Mouse (Mus musculus): ENCODE measurements around the gene Smim6.

Gene Smim6

DNA sequence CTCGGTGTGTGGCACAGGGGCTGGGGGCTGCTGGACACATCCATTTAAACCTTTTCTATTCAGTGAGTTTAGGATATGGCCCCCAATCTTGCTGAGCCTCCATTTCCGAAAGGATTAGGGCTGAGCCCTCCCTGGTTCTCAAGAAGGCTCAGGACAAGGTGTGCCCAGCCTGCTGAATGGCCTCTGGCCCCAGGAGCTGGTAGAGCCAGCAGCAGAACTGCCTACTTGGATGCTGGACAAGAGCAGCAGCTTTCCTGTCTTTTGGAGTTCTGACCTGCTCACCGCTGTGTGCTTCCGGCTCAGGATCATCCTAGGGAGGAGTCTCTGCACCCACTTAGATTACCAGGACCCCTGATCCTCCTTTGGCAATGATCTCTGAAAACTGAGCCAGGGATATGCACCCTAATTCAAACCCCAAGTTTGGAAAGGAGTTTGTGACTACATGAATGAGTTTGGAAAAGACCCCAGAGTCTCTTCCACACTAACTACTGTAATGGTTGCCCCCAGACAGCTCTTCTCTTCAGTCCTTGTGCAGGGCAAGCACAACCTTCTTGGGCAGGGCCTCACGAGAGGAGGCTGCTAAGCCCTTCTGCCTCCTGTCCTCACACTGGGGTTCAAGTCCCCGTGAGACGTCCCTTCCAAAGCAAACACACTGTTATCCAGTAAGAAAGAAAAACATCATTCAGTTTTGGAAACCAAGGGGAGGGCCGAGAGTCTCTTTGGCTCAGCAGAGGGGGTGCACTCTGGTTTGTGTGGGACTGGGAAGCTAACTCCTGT lies 11.1 kb upstream of the Smim6 start:
- DNase-seq (ENCODE audit: low read depth, low spot score): no peak

DNA sequence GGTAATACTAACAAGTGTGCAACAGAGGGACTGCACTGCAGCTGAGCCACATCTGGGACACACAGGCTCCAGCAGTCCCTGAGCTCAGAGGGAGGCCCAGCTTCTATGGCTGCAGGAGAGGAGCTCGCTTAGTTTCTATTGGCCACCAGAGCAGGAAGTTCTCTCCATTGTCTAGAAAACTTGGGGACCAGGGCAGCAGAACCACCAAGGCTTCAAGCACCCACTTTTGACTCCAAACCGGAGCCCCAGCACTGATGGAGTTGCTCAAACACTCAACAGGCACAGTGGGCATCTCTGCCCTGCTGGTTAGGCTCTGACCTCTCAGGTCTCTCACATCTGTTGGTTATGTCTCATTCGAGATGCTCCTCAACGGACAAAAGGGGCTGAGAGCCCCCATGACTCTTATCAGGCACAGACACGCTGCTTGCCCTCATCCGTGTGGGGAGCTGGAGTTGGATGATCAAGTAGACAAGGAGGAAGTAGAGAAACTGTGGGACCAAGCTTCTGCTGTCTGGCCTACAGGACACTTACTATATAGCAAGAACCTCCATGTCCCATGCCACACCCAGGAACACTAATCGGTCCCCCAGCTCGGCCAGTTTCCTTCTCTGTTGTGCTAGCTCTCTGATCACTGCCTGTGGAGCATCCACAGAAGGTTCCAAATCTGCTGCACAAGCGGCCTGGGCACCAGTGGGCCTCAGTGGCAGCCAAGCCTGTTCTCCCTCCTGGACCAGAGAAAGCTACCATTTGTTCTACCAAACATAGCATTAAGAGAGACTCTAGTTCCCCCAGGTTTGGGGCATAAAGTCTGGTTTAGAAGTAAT lies 10.3 kb upstream of the Smim6 start:
- no peak for DNase-seq (ENCODE audit: low read depth, low spot score)

DNA sequence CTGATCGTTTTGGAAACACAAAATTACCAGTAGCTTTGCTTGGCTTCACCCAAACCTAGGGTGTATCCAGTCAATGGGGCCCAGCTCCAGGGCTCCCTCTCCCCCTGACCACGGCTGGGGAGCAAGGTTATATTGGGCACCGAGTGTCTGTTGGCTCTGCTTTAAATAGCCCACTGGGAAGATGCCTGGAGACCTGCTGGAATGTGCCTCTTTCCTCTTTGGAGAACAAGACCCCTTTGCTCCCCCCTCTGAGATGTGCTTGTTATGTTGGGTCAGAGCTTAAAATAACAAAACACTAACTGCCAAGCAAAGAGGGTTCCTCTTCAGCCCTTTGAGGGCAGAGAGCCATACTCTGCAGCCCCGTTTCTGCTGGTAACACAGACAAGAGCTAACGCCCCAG lies 9.6 kb upstream of the Smim6 start:
- no peak for DNase-seq (ENCODE audit: low read depth, low spot score)

DNA sequence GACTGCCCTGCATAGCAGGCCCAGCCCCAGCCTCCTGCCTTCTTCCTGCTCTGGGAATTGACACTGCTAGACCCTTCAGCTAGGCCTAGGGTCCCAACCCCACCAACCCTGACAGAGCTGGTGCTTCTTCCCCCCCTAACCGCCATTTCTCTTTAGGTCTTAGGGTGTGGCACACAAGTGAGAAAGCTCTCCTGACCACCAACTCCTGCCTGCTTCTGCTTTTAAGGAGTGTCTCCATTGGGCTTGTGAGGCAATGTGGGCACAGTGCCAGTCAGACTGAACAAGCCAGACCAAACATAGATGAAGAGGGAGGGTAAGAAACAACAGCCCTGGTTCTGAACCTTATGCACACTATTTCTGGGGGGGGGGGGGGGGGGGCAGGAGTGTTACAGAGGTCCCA lies 9.0 kb upstream of the Smim6 start:
- DNase-seq (ENCODE audit: low read depth, low spot score): no peak

DNA sequence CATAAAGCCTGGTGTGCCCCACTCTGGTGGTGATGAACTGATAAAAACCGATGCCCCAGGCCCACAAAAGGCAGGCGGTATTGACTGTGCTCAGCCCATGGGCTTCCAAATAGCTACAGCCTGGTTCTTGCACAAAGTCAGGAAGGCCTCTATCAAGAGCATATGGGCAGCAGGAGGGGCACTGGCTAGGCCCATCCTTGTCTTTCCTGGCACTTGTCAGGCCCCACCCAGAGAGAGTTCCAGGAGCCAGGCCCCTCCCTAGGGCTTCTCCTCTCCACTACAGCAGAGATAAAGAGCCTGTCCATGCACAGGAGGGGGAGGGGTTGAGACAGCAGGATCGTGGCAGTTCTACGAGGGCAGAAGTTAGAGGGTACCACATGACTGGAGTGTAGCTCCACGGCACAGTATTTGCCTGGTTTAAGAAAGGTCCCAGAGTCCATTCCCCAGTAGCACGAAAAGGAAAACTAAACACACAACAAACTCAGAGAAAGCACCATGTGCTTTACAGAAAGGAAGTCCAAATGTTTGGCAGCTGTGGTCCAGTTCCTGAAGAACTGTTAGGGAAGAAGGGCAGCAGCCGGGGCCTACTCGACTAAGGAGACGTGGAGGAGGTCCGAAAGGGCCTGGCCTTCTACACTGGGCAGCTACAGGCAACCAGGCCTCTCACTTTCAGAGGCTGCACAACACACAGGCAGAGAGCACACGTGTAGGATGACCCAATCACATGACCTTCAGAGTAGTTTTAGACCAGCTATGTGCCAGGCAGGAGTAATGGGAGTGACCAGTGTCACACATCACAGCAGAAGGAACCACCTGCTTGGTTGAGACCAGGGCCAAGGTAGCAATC lies 8.2 kb upstream of the Smim6 start:
- no peak for DNase-seq (ENCODE audit: low read depth, low spot score)

DNA sequence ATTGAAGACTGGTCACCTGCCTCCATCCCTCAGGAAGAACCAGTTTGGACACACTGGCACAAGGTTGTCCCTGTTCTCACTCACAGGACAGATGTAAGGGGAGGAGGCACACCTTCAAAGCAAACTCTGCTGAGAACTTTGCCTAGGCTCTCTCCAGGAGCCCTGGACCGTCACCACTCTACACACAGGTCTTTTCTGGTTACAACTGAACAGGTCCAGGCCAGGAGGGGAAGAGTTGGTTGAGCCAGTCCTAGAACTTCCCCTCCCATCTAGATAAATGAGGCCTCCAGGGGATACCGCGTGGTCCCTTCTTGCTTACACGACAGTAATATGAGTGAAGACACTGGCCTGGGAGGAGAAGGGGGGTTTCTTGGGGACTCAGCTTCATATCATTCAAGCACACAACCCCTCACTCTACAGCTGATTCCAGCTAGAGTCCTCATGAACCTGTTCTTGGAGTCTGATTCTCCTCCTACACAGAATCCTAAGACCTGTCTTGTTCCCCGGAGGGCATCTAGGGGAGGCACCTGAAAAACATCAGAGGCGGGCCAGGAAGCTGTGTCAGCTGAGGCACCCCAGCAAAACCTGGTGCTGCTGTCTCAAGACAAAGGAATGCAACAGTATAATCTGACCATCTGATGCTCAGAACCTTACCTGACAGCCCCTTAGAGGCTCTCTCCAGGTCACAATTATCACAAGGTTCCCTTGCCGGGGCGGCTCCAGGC lies 7.4 kb upstream of the Smim6 start:
- no peak for DNase-seq (ENCODE audit: low read depth, low spot score)

DNA sequence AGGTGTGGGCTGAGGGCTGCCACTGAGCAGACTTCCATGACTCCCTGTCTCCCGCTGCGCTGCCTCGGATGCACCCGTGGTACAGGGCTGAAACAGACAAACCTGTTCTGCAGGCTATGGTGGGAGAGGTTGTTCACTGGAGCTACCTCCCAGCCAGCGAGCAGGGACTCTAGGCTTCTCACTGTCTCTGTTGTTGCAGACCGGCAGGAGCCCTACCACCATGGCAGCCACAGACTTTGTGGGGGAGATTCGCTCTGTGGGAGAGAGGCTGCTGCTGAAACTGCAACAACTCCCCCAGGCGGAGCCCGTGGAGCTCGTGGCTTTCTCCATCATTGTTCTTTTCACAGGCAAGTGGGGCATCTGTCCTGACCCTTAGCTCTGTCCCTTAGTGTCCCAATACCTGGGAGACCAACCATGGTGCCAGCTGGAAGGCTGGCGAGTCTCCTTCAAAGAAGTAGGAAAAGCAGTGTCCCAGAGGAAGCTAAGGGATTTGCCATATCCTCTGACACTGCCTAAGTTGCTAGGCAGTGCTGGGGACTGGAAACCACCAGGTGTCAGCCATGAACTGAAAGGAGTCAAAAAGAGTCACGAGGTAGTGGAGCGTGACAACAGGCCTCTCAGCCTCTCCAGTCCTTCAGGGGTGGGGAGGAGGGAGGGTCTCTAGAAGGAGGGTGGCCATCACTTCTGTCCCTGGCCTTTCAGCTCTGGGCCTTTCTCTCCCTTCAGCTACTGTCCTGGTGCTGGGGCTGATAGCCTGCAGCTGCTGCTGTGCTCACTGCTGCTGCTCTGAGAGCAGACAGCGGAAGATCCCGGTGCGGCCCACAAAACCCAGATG lies 6.6 kb upstream of the Smim6 start:
- no peak for DNase-seq (ENCODE audit: low read depth, low spot score)

DNA sequence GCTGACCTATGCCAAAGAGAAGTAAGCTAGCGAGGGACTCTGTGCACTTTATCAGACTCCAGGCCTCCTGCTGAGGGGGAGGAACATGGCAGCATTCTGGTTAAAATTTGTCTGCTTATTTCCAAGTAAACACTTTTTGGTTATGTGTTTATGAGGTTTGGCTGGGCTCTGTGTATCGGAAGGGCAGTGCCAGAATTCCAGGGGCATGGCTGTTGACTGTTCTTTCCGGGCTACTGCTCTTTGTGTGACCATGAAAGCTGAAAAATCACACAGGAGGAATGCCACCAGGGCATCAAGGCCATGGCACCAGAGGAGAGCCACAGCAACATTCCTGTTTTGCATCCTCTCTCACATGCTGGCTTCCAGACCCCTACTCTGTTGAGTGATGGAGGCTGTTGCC lies 5.7 kb upstream of the Smim6 start:
- DNase-seq (ENCODE audit: low read depth, low spot score): no peak

DNA sequence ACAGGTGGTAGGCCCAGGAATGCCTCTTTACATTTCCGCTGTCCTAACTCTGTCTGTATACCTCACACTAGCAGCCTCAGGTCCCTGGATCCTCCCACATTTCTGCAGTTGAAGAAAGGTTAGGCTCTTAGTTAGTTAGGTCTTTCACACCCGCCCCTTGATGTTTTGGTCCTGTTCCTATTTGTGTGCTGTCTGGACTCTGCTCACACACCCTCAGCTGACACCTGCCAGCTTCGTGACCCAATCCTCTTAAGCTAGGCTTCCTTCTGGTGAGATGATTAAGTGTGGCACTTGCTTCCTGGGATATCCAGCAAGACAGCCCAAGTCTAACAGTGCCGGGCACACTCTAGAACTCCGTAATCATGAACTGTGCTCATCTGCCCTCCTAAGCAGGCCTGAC lies 5.3 kb upstream of the Smim6 start:
- no peak for DNase-seq (ENCODE audit: low read depth, low spot score)

DNA sequence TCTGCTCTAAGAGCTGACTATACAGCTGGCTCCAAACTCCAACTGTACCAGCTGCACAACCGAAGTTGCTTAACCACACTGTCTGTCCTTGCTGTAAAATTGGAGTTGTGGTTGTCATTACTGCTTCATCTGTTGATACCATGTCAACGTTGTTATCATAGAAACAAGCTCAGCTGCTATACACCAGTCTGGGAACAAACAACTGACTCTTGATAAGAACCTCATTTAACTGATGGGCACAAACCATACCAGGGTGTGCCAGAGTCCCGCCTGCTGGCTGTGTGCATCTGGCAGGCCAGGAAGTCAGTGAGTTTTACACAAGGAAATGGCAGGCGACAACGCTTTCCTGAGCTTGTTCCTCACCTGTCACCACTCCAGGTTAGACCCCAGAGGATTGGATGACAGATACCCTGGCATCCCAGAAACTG lies 669 bp upstream of the Smim6 start:
- no peak for DNase-seq (ENCODE audit: low read depth, low spot score)

DNA sequence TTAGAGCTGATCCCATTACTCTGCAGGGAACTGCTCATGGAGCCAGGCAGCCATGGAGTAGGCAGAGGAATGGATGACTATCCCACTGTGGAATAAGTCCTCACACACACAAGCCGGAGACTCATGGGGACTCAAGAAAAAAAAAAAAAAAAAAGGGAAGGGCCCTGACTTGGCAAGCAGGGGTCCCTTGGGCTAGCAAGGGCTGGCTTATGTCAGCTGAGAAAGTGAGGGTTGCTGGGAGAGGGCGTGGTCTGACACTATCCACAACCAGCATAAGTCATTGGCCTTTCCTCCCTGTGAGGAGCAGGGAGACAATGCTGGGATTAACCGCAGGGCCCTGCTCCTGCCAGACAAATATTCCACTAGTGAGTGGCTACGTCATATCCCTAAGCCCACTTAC lies 4.8 kb downstream of the Smim6 start:
- no peak for DNase-seq (ENCODE audit: low read depth, low spot score)

DNA sequence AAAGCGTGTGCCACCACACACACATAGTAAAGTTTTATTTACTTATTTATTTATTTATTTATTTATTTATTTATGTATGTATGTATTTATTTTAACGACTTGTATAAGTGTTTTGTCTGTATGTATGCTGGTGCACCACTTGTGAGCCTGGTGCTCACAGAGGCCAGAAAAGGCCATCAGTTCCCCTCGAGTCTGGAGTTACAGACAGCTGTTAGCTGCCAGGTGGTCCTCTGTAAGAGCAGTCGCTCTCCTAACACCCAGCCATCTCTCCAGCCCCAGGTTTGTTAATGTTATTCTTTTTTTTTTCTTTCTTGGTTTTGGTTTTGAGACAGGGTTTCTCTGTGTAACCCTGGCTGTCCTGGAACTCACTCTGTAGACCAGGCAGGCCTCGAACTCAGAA lies 6.8 kb downstream of the Smim6 start:
- no peak for DNase-seq (ENCODE audit: low read depth, low spot score)

DNA sequence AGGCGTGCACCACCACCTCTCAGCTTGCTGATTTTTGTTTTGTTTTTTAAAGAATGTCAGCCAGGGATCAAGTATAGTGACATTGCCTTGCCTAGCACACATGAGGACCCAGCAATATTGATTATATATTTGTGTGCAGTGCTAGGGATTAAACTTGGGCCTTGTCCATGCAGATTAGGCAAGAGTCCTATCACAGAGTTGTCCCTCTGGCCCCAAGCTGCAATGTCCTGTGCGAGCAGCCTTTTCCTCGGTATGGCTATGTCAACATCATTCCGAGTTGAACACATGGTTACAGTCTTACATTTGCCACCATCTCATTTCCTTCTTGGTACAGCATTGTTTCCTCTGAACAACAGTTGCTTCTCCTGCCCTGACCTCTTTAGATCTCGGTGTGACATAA lies 7.3 kb downstream of the Smim6 start:
- no peak for DNase-seq (ENCODE audit: low read depth, low spot score)

DNA sequence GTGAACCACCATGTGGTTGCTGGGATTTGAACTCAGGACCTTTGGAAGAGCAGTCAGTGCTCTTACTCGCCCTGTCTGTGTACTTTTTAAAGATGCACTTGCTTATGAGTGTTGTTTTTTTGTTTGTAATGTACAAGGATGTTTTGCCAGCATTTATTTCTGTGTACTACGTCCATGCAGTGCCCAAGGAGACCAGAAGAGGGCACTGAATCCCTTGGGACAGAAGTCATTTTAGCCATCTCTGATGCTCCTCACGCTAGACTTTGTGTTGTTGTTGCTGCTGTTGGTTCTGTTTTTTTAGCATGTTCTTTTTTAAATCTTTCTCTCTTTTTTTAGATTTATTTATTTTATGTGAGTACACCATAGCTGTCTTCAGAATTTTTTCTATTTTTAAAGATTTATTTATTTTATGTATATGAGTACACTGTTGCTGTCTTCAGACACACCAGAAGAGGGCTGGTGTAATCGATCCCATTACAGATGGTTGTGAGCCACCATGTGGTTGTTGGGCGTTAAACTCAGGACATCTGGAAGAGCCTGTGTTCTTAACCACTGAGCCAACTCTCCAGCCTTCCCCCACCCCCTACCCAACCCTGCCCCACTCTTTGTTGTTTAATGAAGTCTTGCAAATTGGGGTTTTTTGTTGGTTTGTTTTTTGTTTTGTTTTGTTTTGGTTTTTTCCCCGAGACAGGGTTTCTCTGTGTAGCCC lies 8.4 kb downstream of the Smim6 start:
- DNase-seq (ENCODE audit: low read depth, low spot score): peak; percentile 56

DNA sequence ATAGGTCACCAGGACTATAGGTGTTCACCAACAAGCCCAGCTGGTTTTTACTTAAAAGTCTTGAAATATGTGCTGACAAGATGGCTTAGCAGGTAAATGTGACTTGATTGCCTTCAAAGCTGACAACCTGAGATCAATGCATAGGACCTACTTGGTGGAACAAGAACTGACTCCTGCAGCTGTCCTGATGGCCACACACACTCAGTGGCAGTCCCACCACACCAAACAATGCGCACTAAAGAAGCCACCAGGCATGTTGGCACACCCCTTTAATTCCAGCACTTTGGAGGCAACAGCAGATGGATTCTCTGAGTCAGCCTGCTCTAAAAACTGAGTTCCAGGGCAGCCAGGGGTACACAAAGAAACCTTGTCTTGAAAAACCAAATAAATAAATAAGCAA lies 10.2 kb downstream of the Smim6 start:
- DNase-seq (ENCODE audit: low read depth, low spot score): no peak

DNA sequence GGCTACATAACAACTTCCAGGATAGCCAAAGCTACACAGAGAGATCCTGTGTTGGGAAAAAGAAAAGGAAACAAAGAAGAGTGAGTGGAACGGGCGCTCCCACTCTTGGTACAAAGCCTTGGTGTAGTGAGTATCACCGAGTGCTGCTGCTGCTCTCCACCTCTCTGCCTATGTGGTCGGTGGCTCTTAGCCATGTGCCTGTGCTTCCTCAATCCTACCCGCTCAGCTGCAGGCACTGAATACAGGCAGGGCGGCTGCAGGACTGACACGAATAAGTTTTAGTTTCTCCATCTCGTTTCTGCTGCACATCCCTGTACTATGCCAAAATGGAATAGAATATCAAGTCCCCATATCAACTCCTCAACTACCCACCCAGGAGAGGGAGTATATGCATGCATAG lies 17.2 kb downstream of the Smim6 start:
- DNase-seq (ENCODE audit: low read depth, low spot score): no peak

DNA sequence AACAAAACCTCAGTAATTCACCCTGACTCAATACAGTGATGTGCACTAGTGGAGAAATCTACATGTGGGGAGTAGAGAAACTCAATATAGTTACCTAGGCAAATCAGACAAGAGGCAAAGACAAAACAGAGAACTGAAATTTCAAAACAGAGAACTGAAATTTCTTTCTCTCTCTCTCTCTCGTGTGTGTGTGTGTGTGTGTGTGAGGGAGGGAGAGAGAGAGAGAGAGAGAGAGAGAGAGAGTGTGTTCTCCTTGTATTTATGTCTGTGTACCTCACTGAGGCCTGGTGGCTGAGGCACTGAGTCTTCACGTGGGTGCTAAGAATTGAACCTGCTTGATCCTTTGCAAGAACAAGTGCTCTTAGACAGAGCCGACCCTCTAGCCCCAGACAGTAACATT lies 18.0 kb downstream of the Smim6 start:
- no peak for DNase-seq (ENCODE audit: low read depth, low spot score)

DNA sequence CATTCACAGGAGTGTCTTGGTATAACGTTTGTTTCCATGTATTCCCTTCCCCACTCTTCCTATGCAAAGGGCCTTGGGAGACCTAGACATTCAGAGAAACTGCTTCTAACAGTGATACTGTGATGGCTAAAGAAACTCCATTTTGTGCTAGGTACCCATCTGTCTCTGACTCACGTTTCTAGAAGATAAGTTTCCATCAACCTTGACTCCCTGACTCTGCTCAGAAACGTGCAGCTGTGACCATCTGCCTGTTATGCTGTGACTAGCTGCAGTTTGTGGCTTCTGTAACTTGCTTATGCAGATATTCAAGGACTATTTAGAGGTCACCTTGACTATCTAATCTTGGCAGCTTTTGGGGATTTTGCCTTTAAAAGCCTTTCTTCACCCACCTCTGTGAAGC lies 19.4 kb downstream of the Smim6 start:
- DNase-seq (ENCODE audit: low read depth, low spot score): no peak

DNA sequence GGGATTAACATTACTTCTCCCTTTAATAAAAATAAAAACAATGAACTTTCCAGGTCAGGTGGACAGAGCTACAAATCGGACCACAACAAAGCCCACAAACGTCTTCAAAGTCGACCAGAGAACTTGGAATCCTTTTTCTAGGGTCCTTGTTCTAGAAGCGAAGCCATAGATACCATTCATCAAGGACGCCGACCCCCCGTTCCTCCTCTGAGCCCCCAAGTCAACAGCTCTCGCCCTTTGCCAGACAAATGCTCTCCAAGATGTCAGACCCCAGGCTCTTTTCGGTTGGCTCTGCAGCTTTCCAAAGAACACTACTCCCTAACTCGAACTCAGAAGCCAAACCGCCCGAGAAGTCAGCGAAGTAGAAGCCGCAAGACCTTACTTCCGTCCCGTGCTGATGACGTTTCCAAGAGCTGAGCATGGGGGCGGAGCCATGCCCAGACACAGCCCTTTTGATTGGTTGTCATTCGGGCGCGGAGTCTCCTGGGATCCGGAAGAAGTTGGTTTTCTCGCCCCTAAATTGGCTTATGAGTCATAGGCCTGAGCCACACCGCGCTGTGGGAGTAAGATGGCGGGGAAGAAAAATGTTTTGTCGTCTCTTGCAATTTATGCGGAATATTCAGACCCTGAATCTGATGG lies 21.4 kb downstream of the Smim6 start, which contains the start of the genes Sap30bp and Recql5:
TSS of gene Sap30bp (plus strand) at position 175 of the 639 bp plus-strand sequence.
TSS of gene Recql5 (minus strand) at position 370 of the 639 bp plus-strand sequence.
- DNase-seq (ENCODE audit: low read depth, low spot score): peak; percentile 98

All from CD4-positive helper T cell, adult 2 months (primary cell).